Mouse (Mus musculus): ENCODE data around the gene Gm527. TPM values are rescaled to one million over a fixed set of nuclear protein-coding genes. Genes with fewer than 3 reads are reported as not detected.
A peak's percentile ranks its signal among the peaks of the same experiment; 100 is the strongest.

Gm527 gene
- 10.2 and 20.0 TPM in 2 replicates for total RNA-seq (2017)

DNA sequence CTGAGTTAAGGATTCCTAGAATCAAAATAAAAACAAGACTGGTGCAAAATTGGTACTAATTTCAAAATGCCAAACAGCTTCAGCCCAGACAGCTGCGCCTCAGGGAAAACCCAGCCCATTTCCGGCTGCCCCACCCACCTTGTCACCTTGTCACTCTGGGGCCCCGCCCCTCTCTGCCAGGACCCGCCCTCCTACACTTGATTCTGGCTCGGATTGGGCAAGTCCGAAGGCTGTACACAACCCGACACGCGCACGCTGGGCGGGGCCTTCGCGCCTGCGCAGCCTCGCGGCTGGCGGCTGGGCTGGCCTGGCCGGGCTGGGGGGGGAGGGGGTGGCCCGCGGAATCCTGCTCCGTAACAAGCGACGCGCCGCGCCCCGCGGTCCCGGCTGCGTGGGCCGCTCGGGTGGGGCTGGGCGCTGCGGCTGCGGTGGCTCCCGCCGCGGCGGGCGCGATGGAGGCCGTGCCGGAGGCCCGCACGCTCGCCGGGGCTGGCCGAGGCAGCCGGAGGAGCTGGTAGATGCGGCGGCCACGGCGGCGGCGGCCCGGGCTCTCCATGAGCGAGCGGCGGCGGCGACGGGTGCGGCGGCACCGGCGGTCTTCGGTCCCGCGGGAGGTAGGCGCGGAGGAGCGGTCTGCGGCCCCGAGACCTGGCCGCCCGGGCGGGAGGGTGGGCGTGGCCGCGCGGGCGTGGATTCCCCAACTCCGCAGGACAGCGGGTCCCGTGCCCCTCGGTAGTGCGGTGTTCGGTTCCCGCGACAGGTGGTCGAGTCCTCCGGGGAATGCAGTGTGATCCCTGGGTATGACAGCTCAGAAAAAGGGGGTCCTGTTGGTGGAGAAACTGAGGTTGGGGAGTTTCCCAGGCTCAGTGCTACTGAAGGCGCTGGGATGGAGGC is at the start of gene Gm527:
Gene Gm527 (plus strand): TSS at position 329 of the 894 bp plus-strand sequence.
- ATAC-seq (ENCODE audit: extremely low read depth, insufficient number of reproducible peaks, low FRiP score, poor library complexity, severe bottlenecking) = peak; percentile 100

DNA sequence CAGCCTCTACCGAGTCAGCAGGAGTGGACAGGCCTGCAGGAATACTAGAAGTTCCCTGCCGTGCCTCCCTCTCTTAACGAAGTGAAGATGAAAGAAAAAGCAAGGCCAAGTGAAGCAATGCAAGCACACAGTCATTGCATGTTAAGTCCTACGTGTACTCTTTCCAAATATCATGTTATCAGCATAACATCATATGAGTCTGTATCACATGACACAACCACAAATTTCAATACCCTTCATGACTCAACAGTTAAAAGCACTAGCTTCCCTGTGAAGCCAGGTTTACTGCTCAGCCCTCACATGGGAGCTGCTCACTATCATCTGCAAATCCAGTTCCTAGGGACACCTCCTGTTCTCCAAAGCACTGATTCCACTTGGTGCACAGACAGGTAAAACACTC is 46.6 kb upstream of the Gm527 start:
- no peak for ATAC-seq (ENCODE audit: extremely low read depth, insufficient number of reproducible peaks, low FRiP score, poor library complexity, severe bottlenecking)

DNA sequence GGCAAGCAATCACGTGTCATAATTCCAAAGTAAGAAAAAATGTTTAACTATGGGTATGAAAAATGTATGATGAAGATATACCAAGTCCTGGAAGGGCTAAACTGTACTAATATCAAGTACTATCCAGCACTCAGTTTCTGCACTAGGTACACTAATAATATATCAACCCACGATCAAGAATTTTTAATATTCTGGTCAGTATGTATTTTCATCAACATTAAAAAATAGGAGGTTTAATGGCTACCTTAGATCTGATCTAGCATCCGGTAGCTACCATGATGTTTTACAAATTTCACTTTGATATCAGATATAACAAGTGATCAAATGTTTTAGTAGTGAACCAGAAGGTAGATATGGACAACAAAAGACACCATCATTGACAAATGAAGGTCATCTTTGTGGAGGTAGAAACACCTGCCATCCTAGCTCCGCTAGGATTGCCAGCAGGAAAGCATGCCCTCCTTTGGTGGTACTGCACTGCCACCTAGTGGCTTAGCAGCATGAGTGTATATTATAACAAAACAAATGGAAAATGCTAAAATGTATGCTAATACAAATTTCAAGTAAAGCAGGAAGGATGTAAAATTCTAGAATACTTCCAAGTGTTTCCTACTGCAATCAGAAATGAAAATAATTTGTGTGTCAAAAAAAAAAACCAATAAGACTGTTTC is 20.5 kb upstream of the Gm527 start:
- peak; percentile 61; the same call in 1 of the 2 replicates for ATAC-seq (ENCODE audit: extremely low read depth, insufficient number of reproducible peaks, low FRiP score, poor library complexity, severe bottlenecking)

DNA sequence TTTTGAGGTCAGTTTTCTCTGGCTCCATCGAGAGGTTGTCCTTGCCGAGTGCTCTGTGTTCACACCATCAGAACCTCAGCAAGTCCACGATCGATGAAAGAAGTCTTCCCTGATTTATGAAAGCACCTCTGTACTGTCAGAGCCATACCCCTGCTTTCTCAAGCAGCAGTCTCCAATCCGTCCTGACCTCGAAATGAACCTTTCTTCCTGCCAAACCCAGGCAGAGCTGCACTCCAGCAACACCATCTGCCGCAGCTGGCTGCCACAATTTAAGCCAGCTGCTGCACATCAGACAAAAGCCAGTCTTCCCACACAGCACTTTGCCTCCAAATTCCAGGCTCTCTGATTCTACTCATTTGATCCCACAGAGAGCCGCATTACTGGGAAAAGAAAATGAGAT is 15.2 kb upstream of the Gm527 start:
- no peak for ATAC-seq (ENCODE audit: extremely low read depth, insufficient number of reproducible peaks, low FRiP score, poor library complexity, severe bottlenecking)

DNA sequence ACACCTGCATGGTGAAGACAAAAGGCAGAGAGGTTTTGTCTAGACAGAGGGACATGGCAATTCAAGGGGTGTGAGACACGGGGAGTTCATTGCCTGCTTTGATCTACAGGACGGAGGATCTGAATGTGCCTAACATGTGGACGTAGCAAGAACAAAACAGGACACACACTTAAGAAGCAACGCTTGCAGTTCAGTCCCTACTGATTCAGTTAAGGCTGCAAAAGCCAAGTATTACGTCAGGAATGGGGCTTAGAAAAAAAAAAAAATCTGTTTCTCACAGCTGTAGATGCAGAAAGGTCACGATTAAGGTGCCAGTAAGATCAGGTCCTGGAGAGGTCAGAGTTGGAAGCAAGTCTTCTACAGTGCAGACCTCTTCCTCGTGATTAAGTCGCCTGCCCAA is 14.5 kb upstream of the Gm527 start:
- no peak for ATAC-seq (ENCODE audit: extremely low read depth, insufficient number of reproducible peaks, low FRiP score, poor library complexity, severe bottlenecking)

DNA sequence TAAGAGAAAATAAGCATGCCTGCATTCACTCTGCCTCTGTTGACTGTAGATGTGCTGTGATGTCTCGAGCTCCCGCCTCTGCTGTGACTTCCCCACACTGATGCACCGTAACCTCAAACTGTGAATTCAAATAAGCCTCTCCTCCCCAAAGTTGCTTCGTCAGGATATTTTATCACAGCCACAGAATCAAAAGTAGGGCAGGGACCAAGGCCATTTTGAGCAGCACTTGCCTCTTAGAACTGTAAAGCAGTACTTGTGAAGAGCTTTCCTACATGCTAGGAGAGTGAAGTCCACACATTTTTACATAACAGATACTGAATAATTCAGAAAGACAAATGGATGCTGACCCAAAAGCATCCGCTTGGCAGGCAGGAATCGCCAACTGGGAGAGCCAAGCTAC is 4.7 kb upstream of the Gm527 start:
- no peak for ATAC-seq (ENCODE audit: extremely low read depth, insufficient number of reproducible peaks, low FRiP score, poor library complexity, severe bottlenecking)

DNA sequence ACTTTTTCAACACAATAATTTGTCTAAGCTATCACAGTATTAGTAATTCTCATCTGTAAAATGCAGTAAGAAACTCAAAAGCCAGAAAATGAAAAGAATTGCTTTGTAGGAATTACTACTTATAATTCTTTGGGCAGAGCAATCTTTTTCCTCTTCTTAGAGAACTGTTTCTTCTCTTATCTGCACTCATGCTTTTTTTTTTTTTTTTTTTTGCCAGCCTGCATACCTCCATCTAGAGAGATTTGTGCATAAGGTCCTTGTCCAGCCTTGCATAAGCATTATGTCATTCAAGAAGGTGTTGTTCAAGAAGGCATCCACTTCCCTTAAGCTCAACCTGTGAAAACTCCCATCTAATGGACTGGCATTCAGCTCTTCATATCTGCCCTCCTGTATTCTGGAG is 971 bp upstream of the Gm527 start:
- no peak for ATAC-seq (ENCODE audit: extremely low read depth, insufficient number of reproducible peaks, low FRiP score, poor library complexity, severe bottlenecking)

DNA sequence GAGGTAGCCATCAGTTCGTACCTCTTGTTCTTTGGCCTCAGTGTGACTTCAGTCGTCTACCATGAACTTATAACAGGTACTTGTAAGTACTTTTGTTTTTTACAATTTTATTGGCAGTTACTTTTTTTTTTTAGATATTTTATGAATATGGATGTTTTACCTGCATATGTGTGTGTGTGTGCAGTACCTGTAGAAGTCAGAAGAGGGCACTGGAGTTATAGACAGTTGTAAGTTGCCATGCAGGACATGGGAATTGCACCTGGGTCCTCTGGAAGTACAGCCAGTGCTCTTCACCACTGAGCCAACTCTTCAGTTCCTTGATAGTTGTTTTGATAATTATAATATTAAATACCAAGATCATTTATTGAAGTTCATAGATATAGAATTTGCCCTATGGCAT is 19.8 kb downstream of the Gm527 start:
- ATAC-seq (ENCODE audit: extremely low read depth, insufficient number of reproducible peaks, low FRiP score, poor library complexity, severe bottlenecking) = no peak

DNA sequence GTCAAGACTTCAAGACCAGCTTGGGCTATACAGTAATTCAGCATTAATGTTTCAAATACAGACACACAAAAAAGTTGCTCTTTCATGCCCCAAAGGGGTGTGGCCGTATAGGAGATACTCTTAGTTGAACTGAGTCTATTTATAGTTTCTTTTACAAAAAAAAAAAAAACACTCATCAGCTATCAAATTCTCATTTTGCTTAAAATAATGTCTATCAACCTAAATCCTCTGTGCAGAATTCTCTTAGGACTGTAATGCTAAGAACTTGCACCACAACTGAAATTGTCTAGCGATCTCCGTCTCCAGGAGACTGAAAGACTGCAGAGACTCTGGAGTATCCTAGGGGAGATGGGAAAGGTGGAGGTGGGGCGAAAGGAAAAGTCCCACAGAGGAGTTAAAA is 46.9 kb downstream of the Gm527 start:
- ATAC-seq (ENCODE audit: extremely low read depth, insufficient number of reproducible peaks, low FRiP score, poor library complexity, severe bottlenecking) = no peak

DNA sequence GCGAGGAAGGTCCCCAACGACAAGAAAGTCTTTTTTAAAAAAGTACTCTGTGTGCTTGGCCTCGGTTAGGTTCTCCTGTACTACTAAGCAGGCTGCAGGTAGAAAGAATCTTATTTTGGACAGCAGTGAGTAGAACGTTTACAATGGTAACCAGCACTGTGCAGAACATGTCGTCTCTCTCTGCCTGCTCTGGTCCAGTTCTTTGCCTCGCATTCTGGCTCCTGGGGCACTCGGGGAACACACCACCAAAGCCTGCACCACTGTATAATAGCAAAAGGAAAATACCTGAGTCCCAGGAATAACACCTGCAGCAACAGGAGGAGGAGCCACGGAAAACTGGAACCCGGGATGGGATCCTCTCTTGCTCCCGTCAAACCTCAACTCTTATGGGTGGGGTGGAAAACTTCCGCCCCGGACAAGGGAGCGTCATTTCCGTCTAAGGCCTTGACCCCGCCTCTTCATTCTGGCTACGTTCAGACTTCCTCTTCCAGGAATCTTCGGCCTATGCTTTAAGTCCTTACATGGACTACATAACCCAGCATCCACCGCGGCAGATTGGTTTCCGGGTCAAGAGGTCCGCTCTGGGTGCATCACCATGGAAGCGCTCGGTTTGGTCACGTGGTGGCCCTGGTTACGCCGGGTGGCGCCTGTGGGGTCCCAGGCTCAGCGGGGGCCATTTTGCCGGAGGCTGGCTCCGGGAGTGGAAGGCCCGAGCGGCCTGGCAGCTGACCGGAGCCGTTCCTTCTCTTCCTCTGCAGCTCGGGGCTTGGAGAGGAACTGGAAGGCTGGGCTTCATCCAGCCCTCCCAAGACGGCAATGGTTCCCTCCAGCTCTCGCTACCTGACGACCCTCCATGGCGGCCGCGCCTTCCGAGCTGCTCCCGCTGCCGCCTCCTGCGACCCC is 47.7 kb downstream of the Gm527 start, which contains the start of the genes Klhl28 and Togaram1:
Gene Klhl28 (minus strand): TSS at position 411 of the 903 bp plus-strand sequence.
Gene Togaram1 (plus strand): TSS at position 681 of the 903 bp plus-strand sequence.
- ATAC-seq (ENCODE audit: extremely low read depth, insufficient number of reproducible peaks, low FRiP score, poor library complexity, severe bottlenecking) = peak; percentile 98

DNA sequence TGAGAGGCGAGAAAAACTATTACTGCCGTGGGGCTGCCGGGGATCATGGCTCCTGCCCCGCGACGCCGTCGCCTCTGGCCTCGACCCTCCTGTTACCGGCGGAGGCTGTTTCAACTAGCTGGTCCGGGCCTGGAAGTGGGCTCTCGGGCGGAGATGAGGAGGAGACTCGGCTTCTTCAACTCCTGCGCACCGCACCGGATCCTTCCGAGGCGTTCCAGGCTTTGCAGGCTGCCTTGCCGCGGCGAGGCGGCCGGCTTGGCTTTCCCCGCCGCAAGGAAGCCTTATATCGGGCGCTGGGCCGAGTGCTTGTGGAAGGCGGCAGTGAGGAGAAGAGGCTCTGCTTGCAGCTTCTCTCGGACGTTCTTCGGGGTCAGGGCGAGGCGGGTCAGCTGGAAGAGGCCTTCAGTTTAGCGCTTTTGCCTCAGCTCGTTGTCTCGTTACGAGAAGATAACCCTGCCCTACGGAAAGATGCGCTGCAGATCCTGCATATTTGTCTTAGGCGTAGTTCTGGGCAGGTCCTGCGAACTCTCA is 48.5 kb downstream of the Gm527 start:
- no peak for ATAC-seq (ENCODE audit: extremely low read depth, insufficient number of reproducible peaks, low FRiP score, poor library complexity, severe bottlenecking)

DNA sequence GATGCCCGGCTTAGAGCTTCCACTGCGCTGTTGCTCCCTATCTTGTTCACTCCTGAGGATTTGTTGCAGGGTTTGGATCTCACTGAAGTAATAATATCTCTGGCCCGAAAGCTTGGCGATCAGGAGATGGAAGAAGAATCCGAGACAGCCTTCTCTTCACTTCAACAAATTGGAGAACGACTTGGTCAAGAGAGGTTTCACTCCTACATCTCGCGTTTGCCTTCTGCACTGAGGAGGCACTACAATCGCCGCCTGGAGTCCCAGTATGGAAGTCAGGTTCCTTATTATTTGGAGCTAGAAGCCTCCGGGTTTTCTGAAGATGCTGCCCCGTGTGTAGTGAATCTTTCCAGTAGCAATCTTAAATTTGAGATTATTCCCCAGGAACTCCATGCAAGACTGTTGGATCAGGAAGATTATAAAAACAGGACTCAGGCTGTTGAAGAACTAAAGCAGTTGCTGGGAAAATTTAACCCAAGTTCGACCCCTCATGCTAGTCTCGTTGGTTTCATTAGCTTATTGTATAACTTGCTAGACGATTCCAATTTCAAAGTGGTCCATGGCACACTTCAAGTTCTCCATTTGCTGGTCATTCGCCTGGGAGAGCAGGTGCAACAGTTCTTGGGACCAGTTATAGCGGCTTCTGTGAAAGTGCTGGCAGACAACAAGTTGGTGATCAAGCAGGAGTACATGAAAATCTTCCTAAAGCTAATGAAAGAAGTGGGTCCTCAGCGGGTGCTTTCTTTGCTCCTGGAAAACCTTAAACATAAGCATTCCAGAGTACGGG is 49.1 kb downstream of the Gm527 start:
- ATAC-seq (ENCODE audit: extremely low read depth, insufficient number of reproducible peaks, low FRiP score, poor library complexity, severe bottlenecking) = no peak

DNA sequence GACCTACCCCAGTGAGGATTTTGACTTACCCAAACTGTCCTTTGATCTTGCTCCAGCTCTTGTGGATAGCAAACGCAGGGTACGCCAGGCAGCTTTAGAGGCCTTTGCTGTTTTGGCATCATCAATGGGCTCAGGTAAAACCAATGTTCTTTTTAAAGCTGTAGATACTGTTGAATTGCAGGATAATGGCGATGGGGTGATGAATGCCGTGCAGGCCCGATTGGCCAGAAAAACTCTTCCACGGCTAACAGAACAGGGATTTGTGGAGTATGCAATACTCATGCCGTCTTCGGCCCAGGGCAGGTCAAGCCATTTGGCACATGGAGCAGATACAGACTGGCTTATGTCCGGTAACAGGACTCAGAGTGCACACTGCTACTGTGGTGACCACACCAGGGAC is 49.8 kb downstream of the Gm527 start:
- ATAC-seq (ENCODE audit: extremely low read depth, insufficient number of reproducible peaks, low FRiP score, poor library complexity, severe bottlenecking) = no peak

DNA sequence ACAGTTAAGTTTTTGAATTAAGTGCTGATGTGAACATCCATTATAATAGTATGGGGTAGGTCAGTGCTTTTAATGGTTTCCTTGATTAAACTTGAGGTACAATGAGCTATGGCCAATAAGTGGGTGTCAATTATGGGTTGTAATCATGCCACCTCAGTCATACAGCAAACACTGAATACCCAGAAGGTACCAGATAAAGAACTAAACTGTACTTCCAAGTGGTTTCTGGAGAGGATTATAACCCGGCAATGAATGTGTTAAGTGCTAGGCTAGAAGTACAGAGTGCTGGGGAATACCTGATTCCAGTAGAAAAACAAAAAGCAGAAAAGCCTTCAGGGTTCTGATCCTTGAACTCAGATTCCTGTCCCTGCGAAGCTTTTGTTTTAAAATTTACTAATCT is 50.4 kb downstream of the Gm527 start:
- ATAC-seq (ENCODE audit: extremely low read depth, insufficient number of reproducible peaks, low FRiP score, poor library complexity, severe bottlenecking) = no peak

DNA sequence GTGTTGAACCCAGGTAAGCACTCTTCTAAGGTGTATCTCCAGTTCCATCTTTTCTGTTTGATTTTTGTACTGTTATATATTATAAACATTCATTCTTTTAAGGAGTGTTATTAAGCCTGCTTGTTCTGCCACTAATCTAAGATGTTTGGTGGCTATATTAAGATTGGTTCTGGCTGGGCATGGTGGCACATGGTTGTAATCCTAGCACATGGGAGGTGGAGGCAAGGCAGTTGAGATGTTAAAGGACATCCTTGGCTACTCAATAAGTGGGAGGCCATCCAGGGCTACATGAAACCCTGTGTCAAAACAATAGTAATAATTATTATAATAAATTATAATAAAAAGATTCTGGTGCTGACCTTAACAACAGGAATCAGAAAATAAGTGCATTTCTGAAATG is 53.7 kb downstream of the Gm527 start:
- ATAC-seq (ENCODE audit: extremely low read depth, insufficient number of reproducible peaks, low FRiP score, poor library complexity, severe bottlenecking) = no peak

DNA sequence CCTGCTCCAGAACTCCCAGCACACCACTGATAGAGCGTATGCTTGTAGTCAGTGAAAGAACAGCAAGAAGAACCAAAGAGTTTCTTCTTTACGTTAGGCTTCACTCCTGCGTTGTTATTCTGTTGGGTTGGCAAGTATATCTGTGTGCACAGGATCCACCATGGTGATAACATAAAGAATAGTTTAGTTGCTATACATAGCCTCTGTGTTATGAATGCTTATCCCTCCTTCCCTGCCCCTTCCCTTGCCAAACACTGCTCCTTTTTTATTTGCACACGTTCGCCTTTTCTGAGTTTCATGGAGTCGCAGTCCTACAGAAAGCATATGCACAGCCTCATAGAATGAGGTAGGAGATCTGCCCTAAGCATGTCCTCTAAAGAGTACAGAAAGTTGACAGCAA is 54.4 kb downstream of the Gm527 start:
- ATAC-seq (ENCODE audit: extremely low read depth, insufficient number of reproducible peaks, low FRiP score, poor library complexity, severe bottlenecking) = no peak
